Mouse (Mus musculus) right cerebral cortex, postnatal 10 days (tissue): ENCODE measurements around the gene Rasal1.

Experiments used
- DNase-seq, 2 experiments: peaks; one replicate each; pipeline ENCODE4 v3.0.0; 2021; ENCODE audit warnings: low spot score in 2 of 2

Gene Rasal1

DNA sequence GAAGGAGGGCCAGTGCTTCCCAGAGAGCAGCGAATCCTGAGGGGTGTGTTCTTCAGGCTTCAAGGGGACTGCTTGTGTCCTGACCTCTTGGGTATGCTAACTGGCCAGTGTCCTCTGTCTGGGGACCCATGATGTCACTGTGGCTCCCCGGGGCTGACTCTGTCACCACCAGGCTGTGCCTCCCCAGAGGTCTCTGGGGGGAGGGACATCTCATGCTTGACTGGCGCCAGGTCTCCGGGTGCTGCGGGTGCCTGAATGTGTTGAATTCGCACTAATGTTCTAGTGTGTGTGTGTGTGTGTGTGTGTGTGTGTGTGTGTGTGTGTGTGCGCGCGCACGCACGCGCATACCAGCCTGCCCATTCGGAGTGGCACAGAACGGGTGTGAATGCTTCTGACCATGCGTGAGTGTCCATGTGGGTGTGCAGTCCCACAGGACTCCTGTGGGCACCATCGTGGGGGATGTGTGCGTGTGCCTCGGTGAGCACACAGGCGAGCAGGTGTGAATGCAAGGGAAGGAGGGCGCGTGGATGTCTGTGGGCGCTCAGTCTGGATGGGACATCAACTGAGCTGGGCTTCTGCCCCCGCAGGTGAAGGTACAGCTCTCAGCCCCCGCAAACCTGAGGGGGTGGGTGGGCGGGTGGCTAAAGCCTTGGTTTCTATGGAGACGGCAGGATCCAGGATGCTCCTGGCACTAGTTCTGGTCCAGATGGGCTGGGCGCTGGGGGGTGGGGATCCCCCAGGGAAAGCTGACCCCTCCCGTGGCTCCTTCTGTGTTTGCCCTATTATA, 4.5 kb downstream of the Rasal1 start:
- peak; percentile 65 to 73 for DNase-seq

DNA sequence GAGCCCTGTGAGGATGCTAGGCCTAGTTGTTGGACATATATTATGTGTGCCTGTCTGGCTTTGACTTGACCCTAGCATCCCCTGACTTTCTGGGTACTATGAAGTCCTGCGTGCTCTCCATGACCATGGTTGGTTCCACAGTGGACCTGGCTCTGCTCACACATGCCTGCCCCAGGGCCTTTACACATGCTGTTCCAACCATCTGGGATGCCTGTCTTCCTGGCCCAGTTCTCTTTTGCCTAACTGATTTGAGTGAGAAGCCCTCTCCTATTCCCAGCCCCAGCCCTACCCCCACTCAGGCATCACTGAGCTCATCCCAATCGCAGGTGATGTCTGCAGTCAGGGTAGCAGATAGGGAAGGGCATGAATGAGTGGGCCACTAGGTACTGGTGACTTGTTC, 5.3 kb downstream of the Rasal1 start:
- DNase-seq = no peak

DNA sequence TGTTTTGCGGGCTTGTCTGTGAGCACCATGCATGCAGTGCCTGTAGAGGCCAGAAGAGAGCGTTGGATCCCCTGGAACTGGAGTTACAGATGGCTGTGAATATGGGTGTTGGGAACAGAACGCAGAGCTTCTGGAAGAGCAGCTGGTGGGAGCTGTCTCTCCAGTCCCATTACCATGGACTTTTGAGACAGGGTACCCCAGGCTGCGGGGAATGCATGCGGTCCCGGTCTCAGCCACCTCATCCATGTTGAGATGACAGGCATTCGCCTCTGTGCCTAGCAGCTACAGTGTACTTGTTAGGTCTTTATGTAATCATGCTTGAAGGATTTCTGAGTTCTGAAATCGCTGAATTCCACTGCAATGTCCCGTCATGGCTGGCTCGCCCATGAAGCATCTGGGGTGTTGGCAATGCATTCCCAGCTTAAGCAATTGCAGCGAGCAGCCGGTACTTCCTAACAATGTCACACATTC, 7.7 kb downstream of the Rasal1 start:
- peak; percentile 69 to 82 for DNase-seq

GRCm38 (mm10) chr5:120660816-120661215, 12.2 kb downstream of the Rasal1 start:
- peak; percentile 81 to 87 for DNase-seq

DNA sequence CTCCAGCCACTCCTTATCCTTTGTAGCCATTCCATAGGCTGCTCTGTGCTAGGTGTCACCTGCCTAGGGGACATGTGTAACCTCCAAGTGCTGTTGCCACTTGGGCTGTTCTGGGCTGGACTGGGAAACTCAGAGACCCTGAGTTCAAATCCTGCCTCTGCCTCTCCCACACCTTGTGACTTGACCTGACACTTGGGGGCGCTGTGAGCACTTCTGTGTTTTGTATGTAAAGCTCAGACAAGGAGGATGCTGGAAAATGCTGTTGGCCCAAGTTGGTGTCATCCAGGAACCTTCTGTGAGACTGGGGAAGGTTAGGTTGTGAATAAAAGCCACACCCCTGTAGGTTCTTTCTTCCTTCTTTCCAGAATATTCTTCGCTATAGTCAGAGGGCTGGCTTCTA, 16.3 kb downstream of the Rasal1 start:
- no peak for DNase-seq

- DNase-seq = no peak
Observed at GRCm38 (mm10) chr5:120668761-120669160, 20.1 kb downstream of the Rasal1 start.

- no peak for DNase-seq
Observed at GRCm38 (mm10) chr5:120670132-120670531, 21.5 kb downstream of the Rasal1 start.

GRCm38 (mm10) chr5:120671865-120672264, 23.3 kb downstream of the Rasal1 start:
- DNase-seq = no peak

DNA sequence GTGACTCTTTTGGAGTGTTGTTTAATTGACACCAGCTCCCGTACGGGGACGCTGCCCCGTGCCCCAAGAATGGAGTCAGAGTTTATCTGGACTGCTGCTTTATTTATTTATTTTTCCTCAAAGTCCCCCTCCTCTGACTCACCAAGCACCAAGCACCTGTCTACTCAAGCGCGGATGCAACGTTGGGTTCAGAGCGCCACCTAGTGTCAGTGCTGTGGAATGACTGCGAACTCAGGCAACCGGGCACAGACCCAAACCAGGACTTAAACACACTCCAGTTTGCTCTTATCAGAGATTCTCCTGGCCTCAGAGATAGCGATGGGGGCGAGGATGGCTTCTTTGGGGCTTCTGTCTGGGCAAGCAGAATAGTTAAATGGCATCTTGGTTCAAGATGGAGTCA, 25.0 kb downstream of the Rasal1 start:
- peak; percentile 83 to 85 for DNase-seq

DNA sequence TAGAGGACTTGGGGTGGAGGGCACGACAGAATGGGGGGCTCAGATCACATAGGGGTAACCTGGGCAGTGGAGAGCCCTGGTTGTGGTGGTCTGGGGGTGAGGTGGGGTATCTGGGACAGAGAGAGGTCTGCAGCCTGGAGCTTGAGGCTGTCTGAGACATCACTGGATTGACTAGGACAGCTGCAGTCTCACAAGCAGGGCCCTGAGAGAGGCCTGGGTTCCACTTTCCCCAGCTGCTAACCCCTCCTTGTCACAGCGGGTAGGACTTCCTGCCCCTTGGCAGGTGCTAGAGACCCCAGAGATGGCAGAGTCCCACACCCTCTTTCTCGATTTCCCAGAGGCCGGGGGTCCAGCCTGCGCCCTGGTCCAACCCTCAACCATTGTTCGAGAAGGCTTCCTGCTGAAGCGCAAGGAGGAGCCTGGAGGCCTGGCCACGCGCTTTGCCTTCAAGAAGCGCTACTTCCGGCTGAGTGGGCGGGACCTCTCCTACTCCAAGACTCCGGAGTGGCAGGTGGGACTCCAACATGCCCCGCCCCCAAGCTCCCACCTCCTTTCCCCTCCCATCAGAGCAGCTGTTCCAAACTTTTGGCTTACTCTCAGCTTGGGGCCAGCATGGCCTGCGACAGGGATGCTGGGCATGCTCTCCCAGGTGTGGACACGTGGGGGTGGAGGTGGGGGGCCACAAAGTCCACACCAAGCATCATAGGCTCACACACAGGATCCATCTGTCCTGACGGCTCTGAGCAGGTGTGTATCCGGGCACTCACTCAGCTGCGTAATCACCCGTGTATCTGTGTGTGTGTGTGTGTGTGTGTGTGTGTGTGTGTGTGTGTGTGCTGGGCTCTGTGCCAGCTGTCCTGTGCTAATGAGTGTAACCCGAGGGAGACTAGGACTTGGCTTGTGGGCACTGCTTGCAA, 25.9 kb downstream of the Rasal1 start:
- peak; percentile 67 to 78 for DNase-seq

DNA sequence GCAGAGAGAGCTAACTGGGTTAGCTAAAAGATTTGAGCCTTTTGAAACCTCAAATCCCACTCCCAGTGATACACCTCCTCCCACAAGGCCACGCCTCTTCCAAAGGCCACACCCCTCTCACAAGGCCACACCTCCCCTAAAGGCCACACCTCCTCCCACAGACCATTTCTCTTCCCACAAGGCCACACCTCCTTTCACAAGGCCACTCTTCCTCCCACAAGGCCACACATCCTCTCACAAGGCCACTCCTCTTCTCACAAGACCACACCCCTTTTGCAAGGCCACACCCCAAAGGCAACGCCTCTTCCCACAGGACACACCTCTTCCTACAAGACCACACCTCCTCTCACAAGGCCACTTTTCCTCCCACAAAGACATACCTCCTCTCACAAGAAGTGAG, 28.9 kb downstream of the Rasal1 start:
- DNase-seq = peak in 1 of 2 experiments; percentile 34

- peak; percentile 98 to 99 for DNase-seq
Observed at GRCm38 (mm10) chr5:120679676-120680555, 31.3 kb downstream of the Rasal1 start.

- DNase-seq = peak; percentile 66 to 76
Observed at GRCm38 (mm10) chr5:120680918-120681317, 32.3 kb downstream of the Rasal1 start.

DNA sequence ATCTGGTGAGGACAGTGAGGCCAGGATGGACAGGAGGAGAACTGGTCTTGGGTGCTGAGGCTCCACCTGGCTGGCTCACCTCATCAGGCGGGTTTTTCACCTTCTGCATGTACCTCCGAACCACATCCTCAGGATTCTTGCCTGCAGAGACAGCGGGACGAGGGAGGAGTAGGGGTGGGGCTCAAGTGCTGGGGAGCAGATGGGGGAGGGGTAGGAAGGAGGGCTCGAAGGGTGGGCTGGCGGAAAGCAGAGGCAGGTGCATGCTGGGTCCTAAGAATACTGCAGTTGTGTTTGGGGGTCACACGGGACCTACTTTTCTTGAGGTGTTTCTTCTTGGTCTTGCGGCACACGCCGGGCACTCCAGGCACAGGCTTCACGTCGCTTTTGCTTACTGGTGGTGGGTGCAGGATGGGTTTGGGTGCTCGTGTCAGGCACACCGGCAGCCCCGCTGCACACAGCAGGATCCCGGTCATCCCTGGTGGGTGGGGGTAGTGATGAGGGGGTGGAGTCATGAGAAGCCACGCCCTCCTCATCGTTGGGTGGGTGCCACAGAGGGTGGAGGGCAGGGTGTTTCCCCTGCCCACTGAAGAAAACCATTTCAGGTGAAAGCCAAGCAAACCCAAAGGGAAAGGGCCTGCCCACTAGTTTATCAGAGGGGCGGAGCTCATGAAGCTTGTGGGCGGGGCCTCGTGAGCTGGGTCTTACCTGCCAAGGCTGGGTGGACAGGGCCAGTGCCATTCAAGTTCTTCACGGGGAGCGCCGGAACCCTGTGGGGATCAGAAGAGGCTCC, 34.6 kb downstream of the Rasal1 start:
- DNase-seq = no peak

- DNase-seq = no peak
Observed at GRCm38 (mm10) chr5:120685678-120686077, 37.1 kb downstream of the Rasal1 start.

- no peak for DNase-seq
Observed at GRCm38 (mm10) chr5:120686749-120687483, 38.3 kb downstream of the Rasal1 start.

- no peak for DNase-seq
Observed at GRCm38 (mm10) chr5:120687484-120687851, 38.9 kb downstream of the Rasal1 start.

GRCm38 (mm10) chr5:120687897-120688296, 39.3 kb downstream of the Rasal1 start:
- DNase-seq = no peak

- no peak for DNase-seq
Observed at GRCm38 (mm10) chr5:120688434-120688833, 39.8 kb downstream of the Rasal1 start.

- DNase-seq = no peak
Observed at GRCm38 (mm10) chr5:120690417-120690816, 41.8 kb downstream of the Rasal1 start.
